Mouse (Mus musculus) left cerebral cortex, postnatal 4 days (tissue): ENCODE results near the gene Aox4. TPM values are rescaled to one million over a fixed set of nuclear protein-coding genes. Genes with fewer than 3 reads are reported as not detected.

Experiments
- DNase-seq: peaks from one replicate; pipeline ENCODE4 v3.0.0-alpha.2; 2022
- intact Hi-C: fragments of 180-260 bp; cut with DNase I; formaldehyde crosslinking; loops from one replicate; pipeline ENCODE4 v1.15.1; 2025
- total RNA-seq, 2 experiments: library from RNA; stranded (reverse); gene quantifications; 2 replicates each; pipeline ENCODE4 v1.2.3; 2021

Aox4 gene
- total RNA-seq, 2 experiments from 2014 or later, result 18.3 to 23.4 TPM

DNA sequence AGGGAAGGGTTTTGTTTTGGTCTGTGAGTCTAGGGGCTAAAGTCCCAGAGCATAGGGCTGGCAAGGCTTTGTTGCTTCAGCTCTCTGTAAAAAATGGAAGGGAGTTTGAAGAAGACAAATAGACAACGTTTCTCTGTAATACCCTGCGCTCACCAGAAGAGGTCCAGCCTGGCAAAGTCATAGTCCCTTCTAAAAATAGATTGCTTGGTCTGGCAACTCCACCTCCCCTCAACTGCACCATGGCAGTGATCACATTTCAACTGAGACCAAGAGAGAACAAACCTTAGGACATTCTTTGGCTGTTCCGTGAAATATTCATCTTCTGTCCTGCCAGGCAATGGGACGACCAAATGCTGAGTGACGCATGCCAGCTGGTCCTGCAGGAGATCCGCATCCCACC lies 30.1 kb downstream of the Aox4 start:
- intact Hi-C loops, result no loop called here
- DNase-seq, result no peak

DNA sequence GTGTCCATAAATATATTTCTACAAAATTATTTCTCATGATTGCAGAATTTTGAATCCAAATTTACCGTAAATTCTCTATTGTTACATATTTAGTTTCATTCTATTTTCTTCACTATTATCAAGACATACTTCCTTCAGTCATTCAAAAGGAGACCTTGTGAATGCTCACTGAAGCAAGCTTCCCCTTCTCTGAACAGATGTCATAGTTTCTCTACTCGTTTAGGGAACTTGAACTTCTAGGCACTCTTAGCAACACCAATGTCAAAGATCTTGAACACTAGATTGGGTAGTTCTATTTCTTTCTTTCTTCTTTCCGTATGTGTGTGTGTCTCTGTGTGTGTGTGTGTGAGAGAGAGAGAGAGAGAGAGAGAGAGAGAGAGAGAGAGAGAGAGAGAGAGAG lies 34.3 kb downstream of the Aox4 start:
- intact Hi-C loops, result no loop called here
- no peak for DNase-seq

DNA sequence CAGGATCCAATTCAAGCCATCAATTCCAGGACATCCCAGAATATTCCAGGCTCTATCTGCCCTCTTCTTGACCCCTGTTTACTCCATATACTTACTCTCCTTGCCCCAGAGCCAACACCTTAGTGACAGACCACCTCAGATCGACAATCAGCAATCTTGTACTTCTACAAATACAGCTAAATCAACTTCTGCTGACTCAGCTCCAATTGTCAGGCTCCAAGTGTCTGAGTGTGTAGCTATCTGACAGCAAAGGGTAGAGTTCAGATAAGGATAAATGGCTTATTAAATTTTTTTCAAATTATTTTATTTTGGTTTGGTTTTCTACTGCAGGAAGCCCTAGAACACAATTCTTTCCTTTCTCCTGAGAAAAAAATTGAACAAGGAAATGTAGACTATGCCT lies 38.3 kb downstream of the Aox4 start:
- DNase-seq, result no peak
- intact Hi-C loops, result no loop called here

DNA sequence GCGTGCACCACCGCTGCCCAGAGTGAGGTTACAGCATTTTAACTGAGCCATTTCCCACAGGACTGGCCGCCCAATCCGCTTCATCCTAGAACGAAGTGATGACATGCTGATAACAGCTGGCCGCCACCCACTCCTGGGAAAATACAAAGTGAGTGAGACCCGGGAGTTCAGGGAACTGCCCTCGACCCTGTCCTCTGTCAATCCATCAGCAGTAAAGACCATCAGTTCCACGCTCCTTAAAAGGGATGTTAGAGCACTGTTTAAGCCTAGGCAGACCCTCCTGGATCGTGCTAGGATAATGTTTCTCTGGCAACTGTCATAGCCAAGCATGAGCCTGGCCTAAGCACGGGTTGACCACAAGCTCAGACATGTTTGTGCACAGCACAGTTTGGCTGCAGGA lies 43.3 kb downstream of the Aox4 start:
- DNase-seq, result no peak
- intact Hi-C loops, result no loop called here

DNA sequence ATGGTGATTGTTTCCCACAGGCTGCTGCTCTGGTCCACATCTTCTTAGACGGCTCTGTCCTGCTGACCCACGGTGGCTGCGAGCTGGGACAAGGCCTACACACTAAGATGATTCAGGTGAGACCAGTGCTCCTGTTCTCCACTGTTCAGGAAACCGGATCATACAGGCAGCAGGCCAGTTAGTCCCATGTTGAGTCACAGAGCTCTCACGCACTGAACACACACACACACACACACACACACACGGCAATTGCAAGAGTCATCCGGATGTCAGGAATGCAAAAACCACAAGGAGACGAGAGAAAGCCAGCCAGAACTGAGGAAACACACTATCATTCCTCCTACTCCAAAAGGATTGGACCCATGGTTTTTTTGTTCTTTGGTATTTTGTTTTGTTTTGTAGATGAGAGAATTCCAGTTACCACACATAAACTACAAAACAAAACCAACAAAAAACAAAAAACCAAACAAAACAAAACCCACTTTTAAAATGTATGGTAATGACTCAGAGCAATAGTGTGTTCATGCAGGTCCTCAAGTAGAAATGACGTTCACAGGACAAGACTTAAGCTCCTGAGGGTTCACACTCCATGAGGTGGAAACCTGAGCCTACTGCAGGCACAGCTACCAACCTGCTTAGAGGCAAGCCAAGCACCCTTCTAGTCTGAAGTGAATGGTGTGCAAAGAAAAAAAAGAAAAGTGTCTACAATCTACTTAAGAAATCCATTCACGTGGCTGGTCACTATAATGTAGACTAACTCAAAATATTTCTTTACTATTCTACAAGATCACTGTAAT lies 47.2 kb downstream of the Aox4 start:
- intact Hi-C loops, result no loop called here
- no peak for DNase-seq

DNA sequence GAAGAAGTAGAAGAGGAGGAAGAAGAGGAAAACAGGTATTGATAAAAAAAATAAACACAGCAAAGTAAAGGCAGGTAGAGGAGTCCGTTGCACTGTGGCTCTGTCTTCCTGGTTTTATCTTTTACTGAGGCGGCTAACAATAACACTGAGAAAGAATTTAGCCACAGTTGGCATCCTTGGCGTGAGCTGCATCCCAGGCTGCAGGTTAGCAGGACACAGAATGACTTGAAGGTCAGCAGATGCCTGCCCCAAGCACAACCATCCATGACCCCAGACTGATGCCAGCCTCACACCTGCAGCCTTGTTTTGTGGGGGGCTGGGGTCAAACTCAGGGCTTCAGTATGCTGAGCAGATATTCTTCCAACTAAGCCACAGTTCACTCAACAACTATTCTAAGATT lies 50.1 kb downstream of the Aox4 start:
- DNase-seq, result no peak
- intact Hi-C loops, result no loop called here

DNA sequence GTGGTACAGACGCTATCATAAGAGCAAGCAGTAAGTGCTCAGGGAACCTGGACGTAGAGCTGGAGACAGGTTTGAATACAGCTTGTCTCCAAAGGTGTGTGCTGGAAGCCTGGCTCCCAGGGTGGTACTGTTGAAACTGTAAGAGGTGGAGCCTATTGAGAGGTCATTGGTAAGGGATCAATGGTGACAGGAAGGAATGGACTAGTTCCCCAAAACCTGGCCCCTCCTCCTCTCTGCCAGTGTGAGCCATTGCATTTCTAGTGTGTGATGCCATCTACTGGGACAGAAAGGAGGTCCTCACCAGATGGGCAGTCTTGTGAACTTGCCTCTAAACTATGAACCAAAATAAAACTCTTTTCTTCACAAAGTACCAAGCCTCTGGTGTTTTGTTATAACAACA lies 58.0 kb downstream of the Aox4 start:
- intact Hi-C loops, result no loop called here
- DNase-seq, result no peak

DNA sequence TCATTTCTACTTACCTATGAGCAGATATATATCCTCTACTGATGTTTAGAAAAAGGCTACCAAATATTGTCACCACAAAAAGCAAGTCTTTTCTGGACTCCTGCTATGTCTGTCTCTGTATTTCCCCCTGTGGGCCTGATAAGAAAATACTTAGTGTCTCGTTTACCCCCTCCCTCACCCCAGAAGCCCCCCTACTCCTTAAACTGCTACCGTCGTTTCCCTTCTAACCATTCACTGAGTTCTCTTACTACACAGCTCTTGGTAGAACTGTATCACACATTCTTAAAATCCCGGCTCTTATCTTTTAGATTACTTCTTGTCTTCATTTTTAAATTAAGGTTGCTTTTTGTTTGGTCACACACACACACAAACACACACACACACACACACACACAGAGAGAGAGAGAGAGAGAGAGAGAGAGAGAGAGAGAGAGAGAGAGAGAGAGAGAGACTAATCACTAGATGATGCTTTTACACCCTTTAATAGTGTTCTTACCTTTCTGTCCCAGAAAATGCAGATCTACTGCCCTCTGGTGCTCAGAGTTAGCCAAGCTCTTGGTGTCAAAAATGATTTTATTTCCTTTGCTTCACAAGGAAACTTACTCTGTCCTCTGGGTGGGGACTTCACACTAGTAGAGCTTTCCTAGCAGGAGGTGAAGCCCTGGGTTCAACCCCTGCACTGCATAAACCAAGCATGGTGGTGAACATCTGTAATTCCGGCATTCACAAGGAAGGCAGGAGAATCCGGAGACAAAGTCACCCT lies 60.8 kb downstream of the Aox4 start:
- DNase-seq, result peak; percentile 49
- intact Hi-C loops, result loop anchor here (5.0 kb wide), 2 partner anchors 114 to 844 kb away; no protein-coding TSS in a partner anchor

DNA sequence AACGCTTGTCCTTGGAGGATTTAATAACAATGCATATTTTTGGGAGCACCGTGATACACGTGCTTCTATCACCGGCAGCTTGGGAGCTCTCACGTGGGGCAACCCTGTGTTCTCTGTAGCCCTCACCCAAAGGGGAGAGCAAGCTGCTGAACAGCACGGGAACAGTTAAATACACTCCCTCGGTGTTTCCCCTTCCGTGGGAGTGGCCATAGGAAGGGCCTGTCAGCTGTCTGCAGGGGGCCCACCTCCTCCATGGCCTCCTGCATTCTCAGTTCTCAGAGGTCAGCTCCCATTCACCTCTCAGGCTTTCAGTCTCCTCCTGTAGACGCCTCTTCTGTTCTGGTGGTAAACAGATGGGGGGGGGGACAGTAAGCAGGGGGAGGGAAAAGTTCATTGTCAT lies 65.7 kb downstream of the Aox4 start:
- DNase-seq, result no peak
- intact Hi-C loops, result no loop called here

DNA sequence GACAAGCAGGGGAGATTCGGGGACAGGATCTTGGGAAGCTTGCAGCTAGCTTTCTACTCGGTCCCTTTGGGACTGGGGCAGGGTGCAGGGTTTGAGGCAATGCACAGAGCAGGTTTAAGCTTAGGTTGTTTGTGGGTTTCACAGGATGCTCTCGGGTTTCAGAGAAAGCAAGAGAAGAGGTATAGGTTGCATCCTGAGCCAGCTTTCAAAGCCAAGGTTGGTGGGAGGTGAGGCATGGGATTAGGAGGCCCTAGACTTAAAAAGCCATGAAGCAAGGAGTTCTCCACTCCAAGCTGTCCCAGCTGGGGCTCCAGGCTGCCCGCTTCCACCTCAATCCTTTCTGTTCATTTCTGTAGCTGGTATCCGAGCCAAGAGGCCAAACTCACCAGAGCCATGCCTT lies 67.8 kb downstream of the Aox4 start, which contains the start of gene Aox2:
TSS of gene Aox2 (plus strand) at position 301 of the 400 bp plus-strand sequence.
- DNase-seq, result no peak
- intact Hi-C loops, result no loop called here

DNA sequence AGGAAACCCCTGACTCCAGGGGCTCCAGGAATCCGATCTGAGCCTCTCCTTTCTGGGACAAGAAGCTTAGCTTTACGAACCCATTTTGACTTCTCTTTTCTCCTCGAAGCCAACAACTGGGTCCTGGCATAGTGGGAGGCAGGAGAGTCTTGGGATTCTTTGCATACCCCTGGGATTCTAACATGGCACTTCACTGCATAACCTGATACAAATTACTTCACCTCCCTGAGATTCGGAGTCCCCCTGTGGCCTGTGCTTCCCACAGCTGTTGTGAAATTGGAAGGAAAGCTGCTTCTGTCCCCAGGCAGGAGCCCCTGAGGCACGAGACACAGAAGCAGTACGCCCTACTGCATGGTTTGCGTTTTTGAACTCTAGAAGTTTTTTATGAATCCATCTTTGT lies 68.3 kb downstream of the Aox4 start:
- intact Hi-C loops, result no loop called here
- DNase-seq, result no peak

DNA sequence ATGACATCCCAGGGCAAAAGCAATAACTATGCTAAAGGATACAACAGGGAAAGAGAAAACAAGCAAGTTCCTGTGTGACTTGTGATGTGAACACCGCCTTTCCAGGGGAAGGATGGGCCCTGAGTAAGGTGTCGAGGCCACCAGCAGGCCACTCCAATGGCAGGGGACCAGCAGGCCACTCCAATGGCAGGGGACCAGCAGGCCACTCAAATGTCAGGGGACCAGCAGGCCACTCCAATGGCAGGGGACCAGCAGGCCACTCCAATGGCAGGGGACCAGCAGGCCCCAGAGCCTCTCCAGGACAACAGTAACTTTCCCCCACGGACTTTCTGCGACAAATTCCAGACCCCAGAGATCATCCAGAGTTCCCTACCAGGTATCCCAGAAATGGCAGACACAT lies 70.2 kb downstream of the Aox4 start:
- no peak for DNase-seq
- intact Hi-C loops, result no loop called here

DNA sequence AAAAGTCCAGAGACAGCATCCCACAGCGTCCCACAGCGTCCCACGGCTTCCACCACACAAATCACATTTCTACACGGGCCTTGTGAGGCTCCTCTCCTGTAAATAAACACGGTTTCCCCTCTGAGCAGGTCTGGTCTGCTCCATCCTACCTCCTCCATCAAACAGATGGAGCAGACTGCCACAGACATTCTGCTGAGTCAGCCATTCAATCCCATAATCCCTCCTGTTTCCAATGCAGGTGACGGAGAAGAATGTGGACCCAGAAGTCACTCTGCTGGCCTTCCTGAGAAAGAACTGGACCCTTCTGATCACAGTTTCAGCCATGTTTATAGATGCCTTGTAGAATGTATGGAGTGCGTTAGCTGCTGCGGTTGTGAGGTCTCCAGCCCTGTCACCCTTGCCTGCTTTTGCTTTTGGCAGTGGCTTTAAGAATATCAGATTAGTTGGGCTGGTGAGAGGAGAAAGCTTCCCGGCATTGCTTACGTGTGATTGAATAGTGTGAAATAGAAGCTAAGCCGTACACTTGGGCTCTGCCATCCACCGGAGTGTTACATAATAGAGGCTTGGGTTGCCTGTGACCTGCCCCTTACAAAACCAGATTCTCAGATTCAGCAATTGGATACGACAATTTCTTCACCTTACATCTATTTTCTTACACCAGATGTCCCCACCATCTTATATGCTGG lies 70.9 kb downstream of the Aox4 start:
- no peak for DNase-seq
- intact Hi-C loops, result no loop called here

DNA sequence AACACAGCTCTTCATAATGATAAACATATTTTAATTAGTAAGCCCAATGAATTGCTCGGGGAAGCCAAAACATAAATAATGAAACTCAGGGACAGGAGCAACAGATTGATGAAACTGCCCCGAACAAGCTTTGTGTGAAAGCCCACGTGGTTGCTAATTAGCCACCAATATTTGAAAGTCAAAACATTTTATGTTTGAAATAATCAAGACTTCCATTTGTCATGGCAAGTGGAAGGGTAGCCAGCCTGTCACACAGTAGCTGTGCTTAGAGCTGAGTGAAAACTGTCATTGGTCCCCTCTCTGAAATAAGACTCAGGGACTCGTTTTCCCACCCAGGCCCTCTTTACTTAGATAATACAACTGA lies 71.4 kb downstream of the Aox4 start:
- intact Hi-C loops, result no loop called here

DNA sequence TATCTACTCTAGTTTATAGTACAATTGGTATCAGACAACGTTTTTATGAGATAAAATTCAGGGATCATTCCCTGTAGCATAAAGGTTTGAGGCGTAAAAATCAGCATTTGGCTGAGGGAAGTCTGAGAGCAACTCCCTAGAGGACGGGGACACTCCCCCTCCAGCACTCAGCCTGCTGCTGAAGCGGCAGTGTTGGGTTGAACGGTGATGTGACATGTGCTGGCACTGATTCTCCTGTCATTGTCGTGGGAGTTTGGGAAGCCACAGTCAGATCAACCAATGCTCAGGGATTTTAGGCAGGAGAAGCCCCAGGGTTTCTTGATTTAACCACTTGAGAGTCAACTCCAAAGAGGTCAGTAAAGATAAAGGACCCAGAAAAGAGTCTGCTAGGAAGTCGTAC lies 74.3 kb downstream of the Aox4 start:
- peak; percentile 32 for DNase-seq
- intact Hi-C loops, result no loop called here

More for the DNA sequence above, 71.4 kb downstream of the Aox4 start:
- DNase-seq, result no peak

DNA sequence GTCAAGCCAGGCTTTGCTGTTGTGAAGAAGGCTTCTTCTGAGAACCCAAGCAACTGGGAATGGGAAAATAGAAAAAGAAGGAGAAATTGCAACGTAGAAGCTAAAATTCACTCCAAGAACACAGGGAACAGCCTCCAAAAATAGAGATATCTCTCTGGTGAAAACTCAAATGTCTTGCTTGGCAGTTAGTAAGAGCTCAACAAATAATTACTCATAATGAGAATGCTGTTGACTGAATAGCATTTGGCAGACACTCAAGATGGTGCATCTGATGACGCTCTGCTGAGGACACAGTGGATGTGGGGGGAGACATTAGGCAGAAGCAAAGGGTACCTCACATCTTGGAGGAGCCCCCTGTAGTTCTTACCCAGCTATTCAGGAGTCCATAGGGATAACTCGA lies 77.9 kb downstream of the Aox4 start:
- intact Hi-C loops, result no loop called here
- no peak for DNase-seq

DNA sequence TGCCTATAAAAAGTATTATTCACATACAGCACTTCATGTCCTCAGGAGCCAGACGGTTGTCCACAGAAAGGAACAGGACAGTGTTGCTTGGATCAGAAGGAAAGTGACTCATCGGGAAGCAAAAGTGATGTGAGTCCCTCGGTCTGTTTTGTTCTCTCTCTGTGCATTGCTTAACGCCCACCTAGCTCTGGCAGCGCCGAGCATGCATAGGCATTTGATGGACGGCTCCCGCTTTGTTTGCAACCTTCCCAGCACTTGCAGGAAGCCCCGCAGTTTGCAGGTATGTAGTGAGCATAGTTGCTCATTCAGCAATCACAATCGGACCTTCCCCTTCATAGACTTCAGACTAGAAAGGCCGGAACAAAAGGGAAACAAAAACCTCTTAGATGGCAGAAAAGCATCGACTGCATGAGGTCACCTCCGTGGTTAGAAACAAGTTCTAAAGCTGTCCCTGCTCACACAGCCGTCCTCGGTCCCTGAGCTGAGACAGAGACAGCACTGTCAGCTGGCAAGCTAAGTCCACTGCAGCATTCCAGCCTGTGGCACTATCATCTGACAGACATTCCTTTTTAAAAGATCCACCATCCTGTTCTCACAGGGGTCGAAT lies 79.8 kb downstream of the Aox4 start:
- intact Hi-C loops, result loop anchor here (10.0 kb wide), 1 partner anchor 865 kb away; no protein-coding TSS in a partner anchor
- DNase-seq, result no peak

DNA sequence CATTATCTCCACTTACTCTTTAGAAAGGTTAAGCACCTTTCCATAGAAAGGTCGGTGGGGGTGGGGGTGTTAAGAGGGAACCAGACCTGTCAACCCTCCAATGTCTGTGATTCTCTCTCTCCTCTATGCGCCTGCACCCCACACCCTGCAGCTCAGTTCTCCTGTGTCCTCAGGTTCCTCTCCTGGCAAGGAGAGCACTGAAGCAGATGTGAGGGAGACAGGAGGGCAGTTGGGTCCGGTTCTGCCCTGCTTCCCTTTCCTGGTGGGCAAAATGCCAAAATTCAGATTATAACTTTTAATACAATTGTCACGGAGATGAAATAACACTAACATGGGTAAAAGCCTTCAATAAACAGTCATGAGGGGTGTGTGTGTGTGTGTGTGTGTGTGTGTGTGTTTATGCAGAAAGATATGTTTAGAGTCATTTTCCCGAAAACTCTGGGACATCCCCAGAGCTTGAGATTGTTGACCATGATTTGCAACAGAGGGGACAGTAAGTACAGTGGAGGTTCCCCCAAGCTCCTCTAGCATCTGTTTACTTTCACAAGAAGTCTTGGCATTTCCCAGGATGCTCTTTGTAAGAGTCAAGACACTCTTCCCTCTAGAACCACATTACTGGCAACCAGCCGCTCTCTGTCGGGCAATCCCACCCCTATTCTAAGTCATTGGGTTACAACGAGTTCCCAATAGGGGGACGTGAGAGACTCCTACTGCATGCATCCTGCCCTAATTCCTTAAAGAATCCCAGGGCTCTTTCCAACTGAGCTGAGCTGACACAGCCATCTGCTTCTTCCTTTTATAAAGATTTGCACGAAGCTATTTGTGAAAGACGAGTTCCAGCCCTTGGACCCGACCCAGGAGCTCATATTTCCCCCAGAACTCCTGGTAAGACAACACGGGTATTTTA lies 81.5 kb downstream of the Aox4 start:
- intact Hi-C loops, result loop anchor here (10.0 kb wide), 1 partner anchor 867 kb away; no protein-coding TSS in a partner anchor
- peak; percentile 21 for DNase-seq

DNA sequence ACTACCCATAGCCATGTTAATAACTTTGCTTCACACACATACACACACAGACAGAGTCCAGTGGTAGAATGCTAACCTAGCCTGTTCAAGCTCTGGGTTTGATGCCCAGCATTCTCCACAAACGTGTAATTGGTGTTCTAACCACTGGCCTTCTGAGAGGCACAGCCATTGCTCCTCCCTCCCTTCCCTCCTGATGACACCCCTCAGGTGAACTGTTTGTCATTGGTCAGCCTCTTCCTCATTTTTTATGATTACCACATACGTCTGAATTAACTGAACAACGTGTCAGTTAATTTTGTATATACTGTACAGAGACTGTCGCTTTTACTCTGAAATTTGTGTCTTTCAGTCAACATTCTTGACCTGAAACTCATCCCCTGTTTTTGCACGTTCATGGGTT lies 84.5 kb downstream of the Aox4 start:
- no peak for DNase-seq
- intact Hi-C loops, result loop anchor here (10.0 kb wide), 1 partner anchor 870 kb away; no protein-coding TSS in a partner anchor

DNA sequence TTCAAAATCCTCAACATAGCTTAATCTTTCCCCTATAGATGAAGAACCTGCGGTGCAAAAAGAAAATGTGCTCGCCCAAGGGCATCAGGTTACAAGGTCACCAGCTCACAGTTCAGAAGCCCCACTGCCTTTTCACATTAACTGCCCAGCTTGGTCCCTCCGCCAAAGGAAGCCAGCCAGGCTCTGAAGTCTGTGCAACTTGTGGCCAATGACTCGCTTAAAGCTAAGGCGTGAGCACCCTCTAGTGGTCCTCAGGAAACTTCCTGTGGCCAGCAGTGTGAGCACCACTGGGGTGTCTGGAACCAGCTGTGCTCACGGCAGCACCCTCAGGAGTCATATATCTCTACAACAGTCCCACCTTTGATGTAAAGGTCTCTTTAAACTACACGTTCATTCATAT lies 86.1 kb downstream of the Aox4 start:
- DNase-seq, result peak; percentile 72
- intact Hi-C loops, result loop anchor here (10.0 kb wide), 1 partner anchor 871 kb away; no protein-coding TSS in a partner anchor
